Mouse (Mus musculus): ENCODE data around the gene Odf3l2. TPM values are rescaled to one million over a fixed set of nuclear protein-coding genes. Genes with fewer than 3 reads are reported as not detected.

The Odf3l2 gene
- total and polyA plus RNA-seq, 3 experiments = not detected

GRCm38 (mm10) chr10:79658829-79659228 is 13.3 kb upstream of the Odf3l2 start:
- Histone ChIP-seq H3K9ac (ENCODE audit: control insufficient read depth, low read depth, low read length, poor library complexity, severe bottlenecking) (no peak overlapping the region), H3K9me3 (replicated peaks; ENCODE audit: insufficient read depth, low read length) (no peaks in the 10 kb centered on the region), H3K27me3 (ENCODE audit: control insufficient read depth in 1 of 2, insufficient read depth in 2 of 2, low read length in 2 of 2) (no peaks in the 10 kb centered on the region), H3K79me2 (ENCODE audit: control insufficient read depth, insufficient read depth, low read length, poor library complexity) (no peaks in the 10 kb centered on the region), H3K27ac (ENCODE audit: control insufficient read depth, low read depth, low read length) (no peak overlapping the region), H3K4me3 (ENCODE audit: control insufficient read depth in 1 of 2, insufficient read depth in 1 of 2, low read depth in 2 of 2, low read length in 2 of 2) (no peak overlapping the region), H3K4me1 (ENCODE audit: control insufficient read depth in 1 of 2, insufficient read depth in 2 of 2, low read length in 2 of 2) (no peaks in the 10 kb centered on the region), H3K36me3 (ENCODE audit: control insufficient read depth in 1 of 2, insufficient read depth in 2 of 2, low read length in 2 of 2) (no peaks in the 10 kb centered on the region)
- TF ChIP-seq CHD2 (IDR thresholded peaks at IDR 0.05; ENCODE audit: low read length) = no peak
- peak in 2 of 3 experiments; percentile 48 to 59; a peak in 4 of 6 replicates for TF ChIP-seq CTCF (IDR thresholded peaks at IDR 0.05 in 2 of 3, conservative IDR thresholded peaks at IDR 0.05 in 1 of 3; ENCODE audit: control insufficient read depth in 1 of 3, insufficient read depth in 1 of 3, low read depth in 2 of 3, low read length in 3 of 3, poor library complexity in 1 of 3, severe bottlenecking in 1 of 3)
- TF ChIP-seq RAD21 (IDR thresholded peaks at IDR 0.05; ENCODE audit: low read depth, low read length) = peak; percentile 23
- TF ChIP-seq TAL1 (IDR thresholded peaks at IDR 0.05; ENCODE audit: low read length) = no peak
- TF ChIP-seq ETS1 (IDR thresholded peaks at IDR 0.05; ENCODE audit: low read depth, low read length) = no peak
- no peak for TF ChIP-seq NRF1 (IDR thresholded peaks at IDR 0.05; ENCODE audit: insufficient read depth, low read depth, low read length, poor library complexity, severe bottlenecking)
- TF ChIP-seq ZNF384 (IDR thresholded peaks at IDR 0.05; ENCODE audit: low read depth, low read length) = no peak
- TF ChIP-seq HCFC1 (IDR thresholded peaks at IDR 0.05; ENCODE audit: low read depth, low read length) = no peak
- no peak for TF ChIP-seq MXI1 (IDR thresholded peaks at IDR 0.05; ENCODE audit: low read depth, low read length)
- DNase-seq (ENCODE audit: low read depth, low spot score) = peak; percentile 32

- H3K4me3 ChIP-seq (ENCODE audit: control insufficient read depth in 1 of 2, insufficient read depth in 1 of 2, low read depth in 2 of 2, low read length in 2 of 2) = no peak overlapping the region
- H3K36me3 ChIP-seq (ENCODE audit: control insufficient read depth in 1 of 2, insufficient read depth in 2 of 2, low read length in 2 of 2) = no peaks in the 10 kb centered on the region
- no peak for DNase-seq (ENCODE audit: low read depth, low spot score)
- no peak overlapping the region for H3K9ac ChIP-seq (ENCODE audit: control insufficient read depth, low read depth, low read length, poor library complexity, severe bottlenecking)
- no peaks in the 10 kb centered on the region for H3K4me1 ChIP-seq (ENCODE audit: control insufficient read depth in 1 of 2, insufficient read depth in 2 of 2, low read length in 2 of 2)
- peaks cover 0 to 1% of the 10 kb centered on the region in 2 experiments; a peak in 1 of 4 replicates for H3K27me3 ChIP-seq (ENCODE audit: control insufficient read depth in 1 of 2, insufficient read depth in 2 of 2, low read length in 2 of 2)
- no peaks in the 10 kb centered on the region for H3K9me3 ChIP-seq (replicated peaks; ENCODE audit: insufficient read depth, low read length)
- no peaks in the 10 kb centered on the region for H3K79me2 ChIP-seq (ENCODE audit: control insufficient read depth, insufficient read depth, low read length, poor library complexity)
- no peak overlapping the region for H3K27ac ChIP-seq (ENCODE audit: control insufficient read depth, low read depth, low read length)
- TF ChIP-seq TBP (IDR thresholded peaks at IDR 0.05; ENCODE audit: low read depth, low read length) (no peak), CHD2 (IDR thresholded peaks at IDR 0.05; ENCODE audit: low read length) (no peak), MEF2A (IDR thresholded peaks at IDR 0.05; ENCODE audit: extremely low read depth, insufficient replicate concordance, low read depth, low read length, poor library complexity, severe bottlenecking) (no peak), MAFK (IDR thresholded peaks at IDR 0.05; ENCODE audit: borderline replicate concordance, low read depth, low read length) (no peak), TAL1 (IDR thresholded peaks at IDR 0.05; ENCODE audit: low read length) (no peak), MXI1 (IDR thresholded peaks at IDR 0.05; ENCODE audit: low read depth, low read length) (no peak), POLR2AphosphoS2 (IDR thresholded peaks at IDR 0.05; ENCODE audit: low read length) (no peak), ETS1 (IDR thresholded peaks at IDR 0.05; ENCODE audit: low read depth, low read length) (no peak), RAD21 (IDR thresholded peaks at IDR 0.05; ENCODE audit: low read depth, low read length) (no peak), ZMIZ1 (IDR thresholded peaks at IDR 0.05; ENCODE audit: low read depth, low read length) (no peak)
Measured at GRCm38 (mm10) chr10:79654946-79655395, 9.4 kb upstream of the Odf3l2 start.

Data from MEL (cell line).